Mouse (Mus musculus) neural tube, embryonic 14.5 days (tissue): ENCODE data around the gene 1700066M21Rik. TPM values are rescaled to one million over a fixed set of nuclear protein-coding genes. Genes with fewer than 3 reads are reported as not detected.

Experiments
- ATAC-seq: fragments of 200-750 bp; cut with Nextera tagmentation; 2 replicates; pipeline ENCODE4 v1.8.0; 2017; ENCODE audit warnings: low read depth, mild to moderate bottlenecking, moderate TSS enrichment, moderate library complexity
- H3K27ac ChIP-seq: fragments of 300-500 bp; sonication (generic); 2 replicates; pipeline ENCODE4 v1.5.1; 2014; ENCODE audit warnings: low read depth, mild to moderate bottlenecking, control low read depth, low read length, moderate library complexity, mixed read lengths
- H3K27me3 ChIP-seq: fragments of 300-500 bp; sonication (generic); 2 replicates; pipeline ENCODE4 v1.6.1; 2014; ENCODE audit warnings: low read length; ENCODE audit not compliant: control insufficient read depth, insufficient read depth
- H3K36me3 ChIP-seq: fragments of 300-500 bp; sonication (generic); 2 replicates; pipeline ENCODE4 v1.6.1; 2014; ENCODE audit warnings: low read length, mixed read lengths; ENCODE audit not compliant: control insufficient read depth, insufficient read depth
- H3K4me1 ChIP-seq: fragments of 300-500 bp; sonication (generic); 2 replicates; pipeline ENCODE4 v1.6.1; 2014; ENCODE audit warnings: low read length; ENCODE audit not compliant: control insufficient read depth, insufficient read depth
- H3K4me2 ChIP-seq: fragments of 300-500 bp; sonication (generic); 2 replicates; pipeline ENCODE4 v1.6.1; 2014; ENCODE audit warnings: mild to moderate bottlenecking, low read depth, low read length, control low read depth
- H3K4me3 ChIP-seq: fragments of 300-500 bp; sonication (generic); 2 replicates; pipeline ENCODE4 v1.5.1; 2014; ENCODE audit warnings: low read depth, low read length, control low read depth, mixed read lengths
- H3K9ac ChIP-seq: fragments of 300-500 bp; sonication (generic); replicated peaks from 2 replicates; pipeline ENCODE4 v1.6.1; 2014; ENCODE audit warnings: low read depth, mild to moderate bottlenecking, control low read depth, low read length, mixed read lengths
- H3K9me3 ChIP-seq: fragments of 300-500 bp; sonication (generic); 2 replicates; pipeline ENCODE4 v1.6.1; 2016; ENCODE audit warnings: low read length; ENCODE audit not compliant: control insufficient read depth
- WGBS: fragments of 180-500 bp; shearing (Covaris S2); extraction: QIAGEN DNeasy Blood & Tissue Kit; methylation state at CpG from one replicate; pipeline ENCODE4 v1.1.7; 2014; 5-methylcytosine and 5-hydroxymethylcytosine counted together
- polyA plus RNA-seq: library from polyadenylated mRNA; unstranded; fragments of >200 nt; fragmentation: Nextera tagmentation; extraction: Ambion mirVana; gene quantifications from 2 replicates; pipeline ENCODE4 v1.2.1, GENCODE M21; 2014

Gene 1700066M21Rik
- polyA plus RNA-seq = 25.2 and 26.3 TPM in 2 replicates

GRCm38 (mm10) chr1:57377376-57378341 is at the start of gene 1700066M21Rik:
Gene 1700066M21Rik (plus strand): TSS chr1:57377620.
- Histone ChIP-seq H3K4me2 (peak within 1 kb of the TSS; percentile 83), H3K4me3 (peak within 1 kb of the TSS; percentile 94), H3K9me3 (no peaks in the 10 kb centered on the region), H3K27ac (peak within 1 kb of the TSS; percentile 89), H3K36me3 (no peaks in the 10 kb centered on the region), H3K4me1 (peaks cover 3% of the 10 kb centered on the region; the same call in 1 of the 2 replicates), H3K9ac (peak within 1 kb of the TSS; percentile 93), H3K27me3 (0 out of 2 replicates have a peak, but pooled peaks cover 2% of the 10 kb centered on the region)
- peak; percentile 98 for ATAC-seq
- WGBS = under 1% methylated on average over 75 of the region's 81 CpGs

GRCm38 (mm10) chr1:57329285-57330093 is 47.9 kb upstream of the 1700066M21Rik start:
- Histone ChIP-seq H3K27me3 (no peaks in the 10 kb centered on the region), H3K4me1 (no peaks in the 10 kb centered on the region), H3K27ac (no peak overlapping the region), H3K9ac (no peak overlapping the region), H3K36me3 (no peaks in the 10 kb centered on the region), H3K9me3 (no peaks in the 10 kb centered on the region), H3K4me2 (no peak overlapping the region), H3K4me3 (no peak overlapping the region)
- ATAC-seq = no peak
- 70% methylated on average over 5 of the region's 5 CpGs for WGBS

GRCm38 (mm10) chr1:57330228-57330627 is 47.2 kb upstream of the 1700066M21Rik start:
- H3K4me2 ChIP-seq = no peak overlapping the region
- peak; percentile 50; the same call in 1 of the 2 replicates for ATAC-seq
- H3K27ac ChIP-seq = no peak overlapping the region
- H3K9ac ChIP-seq = no peak overlapping the region
- H3K36me3 ChIP-seq = no peaks in the 10 kb centered on the region
- H3K27me3 ChIP-seq = no peaks in the 10 kb centered on the region
- WGBS = 67% methylated on average over 6 of the region's 6 CpGs
- H3K4me1 ChIP-seq = no peaks in the 10 kb centered on the region
- no peak overlapping the region for H3K4me3 ChIP-seq
- no peaks in the 10 kb centered on the region for H3K9me3 ChIP-seq

GRCm38 (mm10) chr1:57332040-57332439 is 45.4 kb upstream of the 1700066M21Rik start:
- Histone ChIP-seq H3K4me1 (no peaks in the 10 kb centered on the region), H3K36me3 (no peaks in the 10 kb centered on the region), H3K4me3 (no peak overlapping the region), H3K9me3 (no peaks in the 10 kb centered on the region), H3K4me2 (no peak overlapping the region), H3K9ac (no peak overlapping the region), H3K27ac (no peak overlapping the region), H3K27me3 (no peaks in the 10 kb centered on the region)
- no peak for ATAC-seq
- 26% methylated on average over 4 of the region's 4 CpGs for WGBS

- no peaks in the 10 kb centered on the region for H3K4me1 ChIP-seq
- no peak overlapping the region for H3K4me2 ChIP-seq
- H3K9me3 ChIP-seq = no peaks in the 10 kb centered on the region
- peak; percentile 52; the same call in 1 of the 2 replicates for ATAC-seq
- no peak overlapping the region for H3K27ac ChIP-seq
- H3K9ac ChIP-seq = no peak overlapping the region
- no peaks in the 10 kb centered on the region for H3K27me3 ChIP-seq
- H3K36me3 ChIP-seq = no peaks in the 10 kb centered on the region
- 25% methylated on average over 11 of the region's 11 CpGs for WGBS
- H3K4me3 ChIP-seq = no peak overlapping the region
Observed at GRCm38 (mm10) chr1:57333550-57334213, 43.7 kb upstream of the 1700066M21Rik start.

DNA sequence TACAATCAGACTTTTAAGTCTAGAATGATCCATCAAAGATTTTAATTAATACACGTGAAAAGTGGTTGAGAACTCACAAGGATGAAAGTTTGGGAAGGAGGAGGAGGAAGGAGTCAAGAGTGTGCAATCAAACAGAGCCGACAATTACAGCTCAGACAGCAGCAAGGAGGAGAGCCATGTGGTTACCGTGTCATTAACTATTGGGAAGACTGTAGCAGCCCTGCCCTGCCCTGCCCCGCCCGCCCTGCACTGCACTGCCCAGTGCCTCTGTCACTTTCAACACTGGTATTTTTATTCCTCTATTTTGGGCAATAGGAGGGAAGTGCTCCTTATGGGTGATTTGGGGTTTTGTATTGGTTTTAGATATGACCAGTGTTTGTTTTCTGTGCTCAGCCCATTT is 42.2 kb upstream of the 1700066M21Rik start:
- H3K9ac ChIP-seq = no peak overlapping the region
- WGBS = 63% methylated on average over 5 of the region's 5 CpGs
- no peaks in the 10 kb centered on the region for H3K27me3 ChIP-seq
- no peak overlapping the region for H3K4me3 ChIP-seq
- no peaks in the 10 kb centered on the region for H3K36me3 ChIP-seq
- no peaks in the 10 kb centered on the region for H3K4me1 ChIP-seq
- H3K27ac ChIP-seq = no peak overlapping the region
- no peaks in the 10 kb centered on the region for H3K9me3 ChIP-seq
- ATAC-seq = no peak
- H3K4me2 ChIP-seq = no peak overlapping the region

DNA sequence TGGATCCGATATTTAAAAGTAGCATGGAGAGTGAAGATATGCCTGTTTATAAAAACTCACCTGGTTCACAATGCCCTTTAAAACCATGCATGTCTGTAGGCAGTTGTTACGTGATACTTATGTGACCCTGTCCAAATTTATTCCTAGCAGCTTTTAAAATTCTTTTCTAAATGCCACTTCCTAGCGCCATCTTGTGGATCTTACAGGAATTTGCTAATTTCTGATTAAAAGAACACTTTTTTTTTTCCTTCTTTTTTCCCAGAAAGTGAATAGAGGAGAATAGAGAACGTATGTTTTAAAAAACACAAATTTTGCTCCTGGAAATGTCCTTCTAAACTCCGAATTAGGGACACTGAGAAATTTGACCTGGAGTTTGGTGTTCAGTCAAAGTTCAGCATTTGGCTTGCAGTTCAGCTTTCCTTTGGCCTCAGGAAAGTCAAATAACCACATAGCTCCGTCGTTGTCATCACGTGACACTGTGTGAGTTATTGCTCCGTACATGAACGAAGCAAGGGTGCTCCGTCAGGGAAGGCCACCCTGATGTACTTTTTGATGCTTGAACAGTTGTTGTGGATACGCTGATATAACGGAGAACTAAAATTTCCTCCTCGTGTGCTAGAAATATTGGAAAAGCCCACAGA is 38.1 kb upstream of the 1700066M21Rik start:
- Histone ChIP-seq H3K27ac (no peak overlapping the region), H3K9me3 (no peaks in the 10 kb centered on the region), H3K9ac (no peak overlapping the region), H3K4me2 (no peak overlapping the region), H3K4me3 (no peak overlapping the region), H3K36me3 (no peaks in the 10 kb centered on the region), H3K4me1 (no peaks in the 10 kb centered on the region), H3K27me3 (no peaks in the 10 kb centered on the region)
- 52% methylated on average over 14 of the region's 14 CpGs for WGBS
- ATAC-seq = no peak

DNA sequence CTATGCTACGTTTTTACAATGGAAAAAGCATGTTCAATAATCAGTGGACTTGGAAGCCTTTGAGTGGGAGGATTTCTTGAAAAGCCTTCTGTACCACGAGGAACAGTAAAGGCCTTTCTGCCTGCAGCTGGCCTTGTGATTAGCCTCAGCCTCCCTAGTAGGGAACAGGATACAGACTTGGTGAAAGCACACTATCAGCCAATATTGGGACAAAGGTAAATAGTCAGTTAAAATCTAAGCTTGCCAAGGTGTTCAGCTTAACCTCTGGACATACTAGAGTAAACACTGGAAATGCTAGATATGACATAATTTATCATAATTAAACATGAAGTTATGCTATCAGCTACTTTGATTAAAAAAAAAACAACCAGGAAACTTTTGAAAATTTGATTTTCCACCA is 36.2 kb upstream of the 1700066M21Rik start:
- Histone ChIP-seq H3K36me3 (no peaks in the 10 kb centered on the region), H3K4me1 (no peaks in the 10 kb centered on the region), H3K9ac (no peak overlapping the region), H3K27ac (no peak overlapping the region), H3K4me3 (no peak overlapping the region), H3K9me3 (no peaks in the 10 kb centered on the region), H3K27me3 (no peaks in the 10 kb centered on the region), H3K4me2 (no peak overlapping the region)
- 29% methylated on average over 2 of the region's 2 CpGs for WGBS
- ATAC-seq = no peak
